Mouse (Mus musculus) gastrocnemius, adult 18-20 months (tissue): ENCODE measurements at regions not wholly inside any gene's neighbourhood (a gene's known extent, or its start where the extent isn't known, plus 50 kb on each side); places are given as distances from the start of the nearest gene placed in this dataset.

Experiments
- DNase-seq: peaks from one replicate; pipeline ENCODE4 v3.0.0; 2021; ENCODE audit warnings: low spot score

GRCm38 (mm10) chr1:157014532-157015497, 75.4 kb upstream of the Ralgps2 start:
- no peak for DNase-seq

GRCm38 (mm10) chr1:157013669-157014048, 74.2 kb upstream of the Ralgps2 start:
- no peak for DNase-seq

GRCm38 (mm10) chr1:157012950-157013668, 73.7 kb upstream of the Ralgps2 start:
- no peak for DNase-seq

- DNase-seq = no peak
Observed at GRCm38 (mm10) chr1:157011226-157011625, 71.8 kb upstream of the Ralgps2 start.

GRCm38 (mm10) chr1:157009427-157009826, 70.0 kb upstream of the Ralgps2 start:
- DNase-seq = no peak

GRCm38 (mm10) chr1:157007891-157008730, 68.7 kb upstream of the Ralgps2 start:
- peak; percentile 23 for DNase-seq

- no peak for DNase-seq
Observed at GRCm38 (mm10) chr1:157004312-157005074, 65.1 kb upstream of the Ralgps2 start.

GRCm38 (mm10) chr1:157003034-157003433, 63.6 kb upstream of the Ralgps2 start:
- no peak for DNase-seq

GRCm38 (mm10) chr1:157002258-157002657, 62.8 kb upstream of the Ralgps2 start:
- DNase-seq = no peak

- DNase-seq = no peak
Observed at GRCm38 (mm10) chr1:157001008-157001660, 61.7 kb upstream of the Ralgps2 start.

GRCm38 (mm10) chr1:156999947-157000346, 60.5 kb upstream of the Ralgps2 start:
- DNase-seq = no peak

GRCm38 (mm10) chr1:156999272-156999671, 59.8 kb upstream of the Ralgps2 start:
- no peak for DNase-seq

GRCm38 (mm10) chr1:156997476-156998305, 58.3 kb upstream of the Ralgps2 start:
- DNase-seq = no peak

- no peak for DNase-seq
Observed at GRCm38 (mm10) chr1:156997033-156997432, 57.6 kb upstream of the Ralgps2 start.

GRCm38 (mm10) chr1:156996084-156996880, 56.9 kb upstream of the Ralgps2 start:
- no peak for DNase-seq

- DNase-seq = no peak
Observed at GRCm38 (mm10) chr1:156995180-156995951, 55.9 kb upstream of the Ralgps2 start.

- no peak for DNase-seq
Observed at GRCm38 (mm10) chr1:156994644-156995016, 55.2 kb upstream of the Ralgps2 start.
